Mouse (Mus musculus) thymus, postnatal 25 days (tissue): Measurements from ENCODE around the gene Nkx2-2.

Experiments
- DNase-seq: peaks from one replicate; pipeline ENCODE4 v3.0.0; 2022

Gene Nkx2-2

DNA sequence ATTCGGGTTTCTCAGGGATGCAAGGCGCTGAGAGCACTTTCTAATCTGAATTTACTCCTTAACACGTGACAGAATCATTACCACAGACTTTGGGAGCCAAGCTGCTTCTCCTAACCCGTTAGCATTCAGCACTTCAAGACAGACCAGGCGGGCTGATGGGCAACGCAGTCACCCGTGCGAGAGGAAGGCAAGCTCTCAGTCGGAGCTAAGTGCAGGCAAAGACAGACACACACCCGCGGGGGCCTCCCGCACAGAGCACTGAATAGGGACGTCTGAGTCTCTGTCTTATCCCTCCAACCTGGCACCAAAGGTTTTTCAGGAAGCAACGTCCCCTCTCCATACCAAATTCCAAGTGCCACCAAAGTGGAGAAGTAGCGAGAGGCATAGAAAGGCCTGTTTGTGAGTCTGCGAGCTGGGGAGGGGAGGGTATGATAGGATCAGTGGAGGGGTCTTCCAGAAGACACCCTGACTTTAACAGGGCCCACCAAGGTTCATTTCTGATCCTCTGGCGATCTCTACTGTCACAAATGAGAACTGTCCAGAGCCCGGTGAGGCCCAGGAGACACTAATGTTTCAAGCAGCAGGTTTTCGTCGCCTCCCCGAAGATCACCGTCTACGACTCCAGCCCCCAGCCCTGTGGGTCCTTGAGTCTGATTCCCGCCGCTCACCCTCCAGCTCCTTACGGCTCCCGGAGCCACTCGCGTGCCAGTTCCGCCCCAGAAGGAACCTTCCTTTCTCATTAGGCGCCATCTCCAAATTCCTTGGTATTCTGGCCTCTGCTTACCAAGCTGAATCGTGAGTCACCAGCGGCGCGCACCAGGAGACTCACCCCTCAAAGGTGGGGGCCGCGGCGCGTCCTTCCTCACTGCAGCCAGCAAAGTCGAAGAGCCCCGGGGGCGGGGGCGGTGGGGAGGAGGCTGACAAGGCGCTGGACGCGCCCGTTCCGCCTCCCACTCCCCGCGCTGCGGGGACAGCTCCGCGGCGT lies at the start of gene Nkx2-2:
Gene Nkx2-2, minus strand, starts transcription at position 973 of the 985 bp plus-strand sequence.
- no peak for DNase-seq

DNA sequence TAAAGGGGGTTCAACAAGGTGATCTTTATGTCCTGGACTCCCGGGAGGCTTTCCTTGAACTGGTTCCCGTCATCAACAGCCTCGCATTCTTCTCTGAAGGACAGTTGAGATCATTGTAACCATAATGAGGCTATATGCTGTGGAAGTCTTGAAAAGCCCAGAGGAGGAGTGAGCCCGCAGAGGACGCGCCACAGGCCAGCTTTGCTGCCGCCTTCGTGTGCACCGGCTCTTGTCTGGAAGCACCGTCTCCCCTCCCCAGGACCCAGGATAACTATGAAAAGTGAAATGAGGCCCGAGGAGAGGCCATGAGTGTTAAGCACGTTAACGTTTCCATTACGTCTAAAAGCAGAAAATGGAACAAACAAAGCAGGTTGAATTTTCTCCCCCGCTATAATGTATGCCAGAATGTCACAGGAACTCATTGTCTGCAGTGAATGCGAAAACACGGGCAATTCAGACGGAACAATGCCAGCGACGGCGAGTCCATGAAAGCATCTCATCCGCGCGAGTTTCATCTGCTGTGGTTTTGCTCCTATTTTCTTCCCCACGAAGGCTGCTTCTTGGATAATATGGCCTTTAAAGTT lies 41.8 kb upstream of the Nkx2-2 start:
- DNase-seq = no peak

DNA sequence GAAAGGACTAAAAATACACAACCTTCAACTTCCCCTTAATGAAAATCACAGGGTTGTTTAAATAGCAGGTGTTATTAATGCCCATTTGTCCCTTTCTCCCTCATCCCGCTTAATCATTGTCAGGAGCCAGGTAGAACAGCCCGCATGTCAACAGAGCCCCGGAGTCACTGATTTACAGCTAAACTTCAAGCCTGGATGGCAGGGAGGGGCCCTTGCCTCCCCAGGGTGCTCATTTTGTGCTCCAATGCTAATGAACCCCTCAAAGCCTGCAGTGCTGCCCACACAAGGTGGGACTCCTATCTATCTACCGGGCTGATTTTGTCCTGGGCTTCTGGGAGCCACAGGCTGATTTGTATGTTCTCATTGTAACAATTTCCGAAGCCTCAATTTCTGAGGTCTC lies 37.1 kb upstream of the Nkx2-2 start:
- DNase-seq = no peak

DNA sequence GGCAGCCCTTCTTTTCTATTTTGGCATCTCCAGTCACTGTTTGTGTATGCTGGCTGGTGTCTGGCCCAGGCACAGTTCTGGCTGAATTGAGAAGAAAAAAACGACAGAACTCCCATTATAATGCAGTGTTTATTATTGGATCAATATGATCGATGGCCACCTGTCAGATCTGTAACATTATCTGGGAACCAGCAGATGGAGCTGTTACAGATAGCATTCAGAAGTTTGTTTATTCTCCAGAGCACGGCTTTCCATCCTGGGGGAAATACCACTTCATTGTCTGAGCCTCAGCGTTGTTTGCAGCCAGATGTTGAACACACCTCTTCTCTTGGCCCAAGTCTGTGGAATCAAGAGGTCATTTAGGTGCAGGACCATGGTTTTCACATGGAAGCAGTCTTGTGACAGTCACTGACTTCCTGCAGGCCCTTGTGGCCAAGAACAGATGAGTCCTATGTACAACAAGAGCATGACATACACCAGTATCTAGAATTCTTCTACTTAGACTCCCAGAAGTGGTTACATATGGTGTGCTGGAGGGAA lies 11.1 kb upstream of the Nkx2-2 start:
- DNase-seq = no peak

- no peak for DNase-seq
Observed at GRCm38 (mm10) chr2:147194711-147195615, 920 bp upstream of the Nkx2-2 start.

DNA sequence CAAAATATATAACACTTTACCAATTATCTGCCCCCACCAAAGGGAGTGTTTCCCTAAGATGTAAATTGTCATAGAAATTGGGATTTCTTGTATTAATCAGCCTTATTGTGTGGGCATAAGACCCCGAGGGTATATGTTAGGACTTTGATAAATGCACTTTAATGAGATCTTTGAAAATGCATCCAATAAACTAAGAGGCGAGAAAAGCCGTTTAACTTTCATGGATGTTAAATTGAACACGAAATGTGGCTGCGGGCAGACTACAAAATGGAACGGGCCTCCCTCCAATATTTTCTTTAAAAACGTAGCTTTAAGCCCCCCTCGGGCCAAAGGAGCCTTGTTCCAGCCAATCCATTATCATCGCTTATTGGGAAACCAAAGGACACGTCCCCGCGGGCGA lies 1.3 kb downstream of the Nkx2-2 start:
- DNase-seq = no peak

DNA sequence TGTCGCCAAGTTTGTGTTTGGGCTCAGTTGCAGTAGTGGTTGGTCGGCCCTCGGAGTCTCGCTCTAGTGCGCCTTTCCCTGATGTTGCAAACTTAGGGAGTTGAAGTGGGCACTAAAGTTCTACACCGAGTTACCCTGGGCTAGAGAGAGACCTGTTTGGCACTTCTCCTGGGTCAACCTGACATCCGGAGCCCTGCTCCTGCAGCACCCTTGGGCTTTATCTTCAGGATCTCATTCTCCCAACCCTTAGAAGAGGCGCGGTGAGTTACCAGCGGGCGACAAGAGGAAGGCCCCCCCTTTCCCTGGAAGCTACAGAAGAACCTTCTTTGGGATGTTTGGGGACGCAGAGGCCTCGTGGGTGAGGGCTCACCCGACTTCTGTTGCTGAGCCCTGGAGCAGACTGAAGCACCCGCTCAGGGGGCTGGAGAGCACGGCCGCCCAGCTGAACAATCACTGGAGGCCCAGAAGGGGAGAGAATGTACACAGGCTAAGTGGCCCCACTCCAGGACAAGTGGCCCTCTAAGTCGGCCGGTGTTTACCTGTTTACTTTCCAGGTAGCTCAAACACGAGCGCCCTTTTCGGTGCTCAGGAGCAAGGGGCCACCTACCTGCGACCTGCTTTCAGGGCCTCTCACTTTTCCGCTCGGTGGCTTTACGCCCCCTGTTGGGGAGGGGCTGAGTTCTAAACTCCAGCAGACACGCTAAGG lies 3.6 kb downstream of the Nkx2-2 start:
- no peak for DNase-seq

GRCm38 (mm10) chr2:147189546-147190315 lies 4.3 kb downstream of the Nkx2-2 start:
- no peak for DNase-seq

GRCm38 (mm10) chr2:147188871-147189545 lies 5.0 kb downstream of the Nkx2-2 start:
- no peak for DNase-seq

- no peak for DNase-seq
Observed at GRCm38 (mm10) chr2:147188074-147188700, 5.9 kb downstream of the Nkx2-2 start.

GRCm38 (mm10) chr2:147187061-147187870 lies 6.8 kb downstream of the Nkx2-2 start:
- no peak for DNase-seq

DNA sequence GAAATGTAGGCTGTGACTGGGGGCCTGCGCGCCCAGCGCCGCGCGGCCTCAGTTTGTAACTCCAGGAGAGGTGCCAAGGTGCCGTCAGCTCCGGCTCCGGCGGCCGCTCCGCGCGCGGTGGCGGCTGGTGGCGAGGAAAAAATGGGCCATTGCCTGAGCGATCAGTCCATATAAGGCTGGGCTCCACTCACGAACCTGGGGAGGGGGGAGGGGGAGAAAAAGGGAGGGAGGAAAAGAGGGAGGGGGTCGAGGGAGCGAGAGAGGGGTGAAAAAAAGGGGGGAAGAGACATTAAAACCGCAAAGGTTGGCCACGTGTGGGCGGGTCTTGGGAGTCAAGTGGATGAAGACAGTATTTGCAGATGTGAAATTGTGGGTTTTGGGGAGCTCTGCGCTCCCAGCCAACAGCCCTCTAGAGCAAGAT lies 7.8 kb downstream of the Nkx2-2 start:
- DNase-seq = no peak

GRCm38 (mm10) chr2:147185561-147185960 lies 8.5 kb downstream of the Nkx2-2 start:
- no peak for DNase-seq

DNA sequence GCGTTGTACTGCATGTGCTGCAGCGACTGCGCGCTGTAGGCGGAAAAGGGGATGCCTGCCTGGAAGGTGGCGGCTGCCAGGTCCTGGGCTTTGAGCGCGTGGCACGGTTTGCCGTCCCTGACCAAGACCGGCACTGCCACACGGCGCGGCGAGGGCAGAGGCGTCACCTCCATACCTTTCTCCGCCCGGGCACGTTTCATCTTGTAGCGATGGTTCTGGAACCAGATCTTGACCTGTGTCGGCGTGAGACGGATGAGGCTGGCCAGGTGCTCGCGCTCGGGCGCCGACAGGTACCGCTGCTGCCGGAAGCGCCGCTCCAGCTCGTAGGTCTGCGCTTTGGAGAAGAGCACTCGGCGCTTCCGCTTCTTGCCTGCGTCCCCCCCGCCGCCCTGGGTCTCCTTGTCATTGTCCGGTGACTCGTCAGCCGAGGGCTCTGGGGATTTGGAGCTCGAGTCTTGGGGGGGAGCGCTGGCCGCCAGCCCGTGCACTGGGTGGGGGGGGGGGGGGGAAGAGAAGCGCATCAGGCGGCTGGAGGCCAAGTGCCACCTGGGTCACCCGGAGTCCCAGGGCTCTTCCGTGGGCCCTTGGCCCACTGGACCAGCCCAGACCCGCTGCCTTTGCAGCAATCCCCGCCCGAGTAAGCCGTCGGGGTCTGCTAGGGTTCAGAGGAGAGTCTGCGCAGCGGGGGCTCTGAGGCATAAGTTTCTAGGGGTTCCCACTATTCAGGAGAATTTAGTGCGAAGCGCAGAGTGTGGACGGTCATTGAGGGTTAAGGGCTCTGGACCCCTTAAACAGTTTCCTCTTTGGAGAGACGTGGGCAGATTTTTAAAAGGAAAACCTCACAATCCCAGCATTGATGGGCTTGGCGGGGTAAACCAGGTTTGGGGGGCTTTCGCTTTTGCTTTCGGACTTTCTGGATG lies 9.7 kb downstream of the Nkx2-2 start:
- no peak for DNase-seq

GRCm38 (mm10) chr2:147183521-147183920 lies 10.5 kb downstream of the Nkx2-2 start:
- DNase-seq = no peak

DNA sequence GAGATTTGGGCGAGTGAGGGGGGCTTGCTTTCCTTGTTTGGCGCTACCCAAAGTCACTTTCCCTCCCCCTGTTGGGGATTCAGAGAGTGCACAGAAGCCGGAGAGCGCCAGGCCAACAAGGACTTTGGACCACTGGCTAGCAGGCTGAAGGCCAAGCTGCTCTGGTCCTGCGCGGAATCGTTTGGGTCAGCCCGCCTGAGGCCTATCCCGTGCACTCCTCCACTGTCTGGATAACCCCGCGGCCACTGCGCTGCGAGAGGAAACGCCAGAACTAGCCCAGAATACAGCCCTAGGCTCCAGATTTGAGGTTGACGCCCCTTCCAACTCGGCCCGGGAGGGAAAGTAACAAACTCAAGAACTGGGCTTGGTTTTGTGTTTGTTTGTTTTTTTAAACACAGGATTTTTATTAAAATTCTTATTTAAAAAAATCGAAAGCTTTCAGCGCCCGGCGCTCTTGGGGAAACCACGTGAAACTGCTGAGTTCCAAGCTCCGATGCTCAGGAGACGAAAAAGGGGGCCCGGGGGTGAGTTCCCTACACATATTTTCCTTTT lies 11.3 kb downstream of the Nkx2-2 start:
- DNase-seq = no peak

GRCm38 (mm10) chr2:147181926-147182708 lies 11.9 kb downstream of the Nkx2-2 start:
- DNase-seq = no peak
